Mouse (Mus musculus): ENCODE data around the gene Galnt9. TPM values are rescaled to one million over a fixed set of nuclear protein-coding genes. Genes with fewer than 3 reads are reported as not detected.

Galnt9 gene
- polyA plus RNA-seq (2012; rRNA removed) (0.02 and 0.03 TPM in 2 replicates), polyA plus RNA-seq (2014; fragmentation: Nextera tagmentation; extraction: Ambion mirVana) (not detected in 2 replicates)

GRCm38 (mm10) chr5:110543951-110544690 is at the start of gene Galnt9:
Galnt9 (plus strand) TSS chr5:110544355.
- 2% methylated on average over 75 of the region's 82 CpGs for WGBS (ENCODE audit: insufficient replicate concordance)

GRCm38 (mm10) chr5:110494396-110494795 is 49.8 kb upstream of the Galnt9 start:
- no peak overlapping the region for H3K27ac ChIP-seq
- no peaks in the 10 kb centered on the region for H3K27me3 ChIP-seq (ENCODE audit: control insufficient read depth, insufficient read depth, low read length)
- ATAC-seq (ENCODE audit: insufficient read depth), result no peak
- 46% methylated on average over 4 of the region's 4 CpGs for WGBS (ENCODE audit: insufficient replicate concordance)
- no peak for DNase-seq (ENCODE audit: low read depth in 3 of 3, low spot score in 3 of 3)
- H3K4me2 ChIP-seq (ENCODE audit: low read depth), result no peak overlapping the region
- H3K4me3 ChIP-seq (ENCODE audit: insufficient read depth in 1 of 2, low read depth in 2 of 2, low read length in 2 of 2), result no peak overlapping the region
- TF ChIP-seq CTCF (IDR thresholded peaks at IDR 0.05; ENCODE audit: low read depth) (no peak), EP300 (IDR thresholded peaks at IDR 0.05; ENCODE audit: low read depth) (no peak)
- no peaks in the 10 kb centered on the region; a peak in 1 of 4 replicates for H3K4me1 ChIP-seq (replicated peaks; ENCODE audit: control insufficient read depth in 2 of 2, insufficient read depth in 2 of 2, low read length in 1 of 2)
- H3K9ac ChIP-seq (replicated peaks), result no peak overlapping the region
- no peaks in the 10 kb centered on the region for H3K9me3 ChIP-seq (ENCODE audit: control insufficient read depth, low read length)
- no peaks in the 10 kb centered on the region for H3K36me3 ChIP-seq (replicated peaks; ENCODE audit: control insufficient read depth, insufficient read depth, low read depth)

More at GRCm38 (mm10) chr5:110543951-110544690, at the start of gene Galnt9:
- no peak within 1 kb of the TSS for H3K27ac ChIP-seq
- no peaks in the 10 kb centered on the region for H3K9me3 ChIP-seq (ENCODE audit: control insufficient read depth, low read length)
- H3K4me2 ChIP-seq (ENCODE audit: low read depth), result no peak within 1 kb of the TSS
- ATAC-seq (ENCODE audit: insufficient read depth), result no peak
- H3K9ac ChIP-seq (replicated peaks), result no peak within 1 kb of the TSS
- H3K4me1 ChIP-seq (replicated peaks; ENCODE audit: control insufficient read depth in 2 of 2, insufficient read depth in 2 of 2, low read length in 1 of 2), result no peaks in the 10 kb centered on the region
- DNase-seq (ENCODE audit: low read depth in 3 of 3, low spot score in 3 of 3), result peak in 1 of 3 experiments; percentile 7
- no peaks in the 10 kb centered on the region for H3K36me3 ChIP-seq (replicated peaks; ENCODE audit: control insufficient read depth, insufficient read depth, low read depth)
- H3K27me3 ChIP-seq (ENCODE audit: control insufficient read depth, insufficient read depth, low read length), result peaks cover 35% of the 10 kb centered on the region
- TF ChIP-seq EP300 (IDR thresholded peaks at IDR 0.05; ENCODE audit: low read depth) (no peak), CTCF (IDR thresholded peaks at IDR 0.05; ENCODE audit: low read depth) (no peak)
- H3K4me3 ChIP-seq (ENCODE audit: insufficient read depth in 1 of 2, low read depth in 2 of 2, low read length in 2 of 2), result no peak within 1 kb of the TSS

GRCm38 (mm10) chr5:110495051-110495450 is 49.1 kb upstream of the Galnt9 start:
- Histone ChIP-seq H3K9ac (replicated peaks) (no peak overlapping the region), H3K27ac (no peak overlapping the region), H3K4me2 (ENCODE audit: low read depth) (no peak overlapping the region), H3K4me3 (ENCODE audit: insufficient read depth in 1 of 2, low read depth in 2 of 2, low read length in 2 of 2) (no peak overlapping the region), H3K27me3 (ENCODE audit: control insufficient read depth, insufficient read depth, low read length) (no peaks in the 10 kb centered on the region), H3K4me1 (replicated peaks; ENCODE audit: control insufficient read depth in 2 of 2, insufficient read depth in 2 of 2, low read length in 1 of 2) (no peaks in the 10 kb centered on the region), H3K9me3 (ENCODE audit: control insufficient read depth, low read length) (no peaks in the 10 kb centered on the region), H3K36me3 (replicated peaks; ENCODE audit: control insufficient read depth, insufficient read depth, low read depth) (no peaks in the 10 kb centered on the region)
- TF ChIP-seq CTCF (IDR thresholded peaks at IDR 0.05; ENCODE audit: low read depth) (no peak), EP300 (IDR thresholded peaks at IDR 0.05; ENCODE audit: low read depth) (no peak)
- ATAC-seq (ENCODE audit: insufficient read depth) (no peak), DNase-seq (ENCODE audit: low read depth in 3 of 3, low spot score in 3 of 3) (no peak)
- WGBS (ENCODE audit: insufficient replicate concordance), result 78% methylated on average over 6 of the region's 6 CpGs

GRCm38 (mm10) chr5:110497556-110497955 is 46.6 kb upstream of the Galnt9 start:
- Histone ChIP-seq H3K4me1 (replicated peaks; ENCODE audit: control insufficient read depth in 2 of 2, insufficient read depth in 2 of 2, low read length in 1 of 2) (no peaks in the 10 kb centered on the region), H3K27ac (no peak overlapping the region), H3K4me3 (ENCODE audit: insufficient read depth in 1 of 2, low read depth in 2 of 2, low read length in 2 of 2) (no peak overlapping the region), H3K27me3 (ENCODE audit: control insufficient read depth, insufficient read depth, low read length) (no peaks in the 10 kb centered on the region), H3K9ac (replicated peaks) (no peak overlapping the region), H3K9me3 (ENCODE audit: control insufficient read depth, low read length) (no peaks in the 10 kb centered on the region), H3K36me3 (replicated peaks; ENCODE audit: control insufficient read depth, insufficient read depth, low read depth) (no peaks in the 10 kb centered on the region), H3K4me2 (ENCODE audit: low read depth) (no peak overlapping the region)
- 64% methylated on average over 5 of the region's 5 CpGs for WGBS (ENCODE audit: insufficient replicate concordance)
- no peak for TF ChIP-seq EP300 (IDR thresholded peaks at IDR 0.05; ENCODE audit: low read depth)
- TF ChIP-seq CTCF (IDR thresholded peaks at IDR 0.05; ENCODE audit: low read depth), result no peak
- no peak for DNase-seq (ENCODE audit: low read depth in 3 of 3, low spot score in 3 of 3)
- no peak for ATAC-seq (ENCODE audit: insufficient read depth)

GRCm38 (mm10) chr5:110498071-110498470 is 46.1 kb upstream of the Galnt9 start:
- DNase-seq (ENCODE audit: low read depth in 3 of 3, low spot score in 3 of 3) (no peak), ATAC-seq (ENCODE audit: insufficient read depth) (no peak)
- H3K4me2 ChIP-seq (ENCODE audit: low read depth), result no peak overlapping the region
- H3K4me1 ChIP-seq (replicated peaks; ENCODE audit: control insufficient read depth in 2 of 2, insufficient read depth in 2 of 2, low read length in 1 of 2), result no peaks in the 10 kb centered on the region
- H3K36me3 ChIP-seq (replicated peaks; ENCODE audit: control insufficient read depth, insufficient read depth, low read depth), result no peaks in the 10 kb centered on the region
- TF ChIP-seq EP300 (IDR thresholded peaks at IDR 0.05; ENCODE audit: low read depth) (no peak), CTCF (IDR thresholded peaks at IDR 0.05; ENCODE audit: low read depth) (no peak)
- H3K9ac ChIP-seq (replicated peaks), result no peak overlapping the region
- WGBS (ENCODE audit: insufficient replicate concordance), result 59% methylated on average over 10 of the region's 10 CpGs
- H3K9me3 ChIP-seq (ENCODE audit: control insufficient read depth, low read length), result no peaks in the 10 kb centered on the region
- H3K4me3 ChIP-seq (ENCODE audit: insufficient read depth in 1 of 2, low read depth in 2 of 2, low read length in 2 of 2), result no peak overlapping the region
- H3K27me3 ChIP-seq (ENCODE audit: control insufficient read depth, insufficient read depth, low read length), result no peaks in the 10 kb centered on the region
- H3K27ac ChIP-seq, result no peak overlapping the region
